Mouse (Mus musculus) gastrocnemius, adult 2 months (tissue): ENCODE data around the gene Tmpo. TPM values are rescaled to one million over a fixed set of nuclear protein-coding genes. Genes with fewer than 3 reads are reported as not detected.
"Not testable (repeated sequence)": the region's sequence is repeated elsewhere in the genome, so short reads cannot be mapped to it uniquely, and the experiment has no call there.

Experiments used
- DNase-seq: peaks from one replicate; pipeline ENCODE4 v3.0.0; 2022
- H3K27ac ChIP-seq: fragments of 200-600 bp; 2 replicates; pipeline ENCODE4 v1.8.1; 2022; ENCODE audit warnings: mild to moderate bottlenecking
- H3K4me3 ChIP-seq: fragments of 200-600 bp; 2 replicates; pipeline ENCODE4 v1.8.1; 2022; ENCODE audit warnings: mild to moderate bottlenecking, moderate library complexity
- CTCF ChIP-seq: fragments of 200-600 bp; IDR thresholded peaks from 2 replicates; pipeline ENCODE4 v1.8.1; 2022; ENCODE audit warnings: antibody characterized with exemption, mild to moderate bottlenecking, moderate library complexity
- intact Hi-C: fragments of 180-260 bp; cut with DNase I; formaldehyde crosslinking; loops from one replicate; pipeline ENCODE4 v1.15.1; 2025
- total RNA-seq, 2 experiments: library from RNA; stranded (reverse); gene quantifications; 2 replicates each; pipeline ENCODE4 v1.2.3; 2021

Gene Tmpo
- total RNA-seq, 2 experiments from 2014 or later: 62.2 to 83.0 TPM

DNA sequence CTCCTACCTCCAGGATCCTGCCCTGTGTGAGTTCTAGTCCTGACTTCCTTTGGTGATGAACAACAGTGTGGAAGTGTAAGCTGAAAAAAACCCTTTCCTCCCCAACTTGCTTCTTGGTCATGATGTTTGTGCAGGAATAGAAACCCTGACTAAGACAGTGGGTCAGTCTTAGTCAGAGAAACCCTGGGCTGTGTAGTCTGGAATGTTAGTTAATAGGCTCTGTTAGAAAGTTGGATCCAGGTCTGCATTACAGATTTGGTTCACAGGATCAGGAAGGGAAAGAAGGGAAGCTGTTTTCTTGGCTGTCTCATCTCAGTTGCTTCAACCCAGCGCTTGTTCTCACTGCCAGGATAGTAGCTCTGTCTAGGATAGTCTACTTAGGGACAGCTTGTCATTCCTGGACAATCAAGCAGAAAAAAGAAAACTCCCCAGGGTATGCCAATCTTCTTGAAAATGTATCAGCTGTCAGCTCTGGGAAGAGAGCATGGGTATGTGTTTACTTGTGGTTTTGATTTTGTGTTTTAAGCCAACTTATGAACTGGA lies 18.2 kb upstream of the Tmpo start:
- intact Hi-C loops: no loop called here
- H3K27ac ChIP-seq: no peak overlapping the region
- no peak for TF ChIP-seq CTCF
- no peak overlapping the region for H3K4me3 ChIP-seq
- DNase-seq: no peak

DNA sequence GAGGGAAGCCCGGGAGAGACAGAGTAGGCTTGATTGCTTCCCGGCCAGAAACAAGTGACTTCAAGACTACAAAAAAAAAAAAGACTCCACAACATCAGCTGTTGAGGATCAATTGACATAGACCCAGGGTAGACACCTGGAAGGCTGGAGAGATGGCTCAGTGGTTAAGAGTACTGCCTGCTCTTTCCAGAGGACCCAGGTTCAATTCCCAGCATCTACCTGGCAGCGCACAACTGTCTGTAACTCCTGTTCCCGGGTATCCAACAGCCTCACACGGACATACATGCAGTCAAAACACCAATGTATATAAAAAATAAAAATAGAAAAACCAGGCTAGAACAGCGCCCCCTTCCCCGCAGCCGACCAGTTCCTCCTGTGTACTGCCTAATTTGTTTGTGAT lies 16.6 kb upstream of the Tmpo start:
- intact Hi-C loops: no loop called here
- no peak overlapping the region for H3K4me3 ChIP-seq
- no peak for TF ChIP-seq CTCF
- H3K27ac ChIP-seq: no peak overlapping the region
- DNase-seq: no peak

GRCm38 (mm10) chr10:91196778-91197177 lies 15.7 kb upstream of the Tmpo start:
- intact Hi-C loops: no loop called here
- DNase-seq: no peak
- H3K4me3 ChIP-seq: no peak overlapping the region
- H3K27ac ChIP-seq: no peak overlapping the region
- TF ChIP-seq CTCF: peak; percentile 13; the same call in 1 of the 2 replicates

- Histone ChIP-seq H3K4me3 (no peak overlapping the region), H3K27ac (no peak overlapping the region)
- intact Hi-C loops: no loop called here
- TF ChIP-seq CTCF: no peak
- no peak for DNase-seq
Measured at GRCm38 (mm10) chr10:91195680-91196079, 14.6 kb upstream of the Tmpo start.

- intact Hi-C loops: no loop called here
Measured at GRCm38 (mm10) chr10:91195091-91195490, 14.0 kb upstream of the Tmpo start.

DNA sequence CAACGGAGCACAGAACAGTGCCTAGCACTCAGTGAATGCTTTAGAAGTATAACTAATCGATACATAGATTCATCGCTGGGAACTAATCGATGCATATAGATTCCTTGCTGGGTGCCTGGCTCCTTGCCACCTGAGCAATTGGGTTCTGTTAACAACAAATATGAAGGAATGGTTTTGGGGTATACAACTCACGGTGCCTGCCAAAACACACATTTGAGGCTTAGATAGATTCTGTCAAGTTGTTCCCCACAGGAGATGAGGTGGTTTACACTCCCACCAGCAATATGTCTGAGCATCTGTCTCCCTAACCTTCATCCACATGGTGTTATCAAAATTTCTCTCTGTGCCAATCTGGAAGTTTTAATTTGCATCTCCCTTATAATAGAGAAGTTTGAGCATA lies 10.7 kb upstream of the Tmpo start:
- no peak overlapping the region for H3K4me3 ChIP-seq
- DNase-seq: no peak
- intact Hi-C loops: no loop called here
- no peak overlapping the region for H3K27ac ChIP-seq
- no peak for TF ChIP-seq CTCF

More at GRCm38 (mm10) chr10:91195091-91195490, 14.0 kb upstream of the Tmpo start:
- no peak overlapping the region for H3K27ac ChIP-seq
- no peak for DNase-seq
- TF ChIP-seq CTCF: no peak
- no peak overlapping the region for H3K4me3 ChIP-seq

GRCm38 (mm10) chr10:91189476-91189875 lies 8.4 kb upstream of the Tmpo start:
- TF ChIP-seq CTCF: no peak
- intact Hi-C loops: no loop called here

DNA sequence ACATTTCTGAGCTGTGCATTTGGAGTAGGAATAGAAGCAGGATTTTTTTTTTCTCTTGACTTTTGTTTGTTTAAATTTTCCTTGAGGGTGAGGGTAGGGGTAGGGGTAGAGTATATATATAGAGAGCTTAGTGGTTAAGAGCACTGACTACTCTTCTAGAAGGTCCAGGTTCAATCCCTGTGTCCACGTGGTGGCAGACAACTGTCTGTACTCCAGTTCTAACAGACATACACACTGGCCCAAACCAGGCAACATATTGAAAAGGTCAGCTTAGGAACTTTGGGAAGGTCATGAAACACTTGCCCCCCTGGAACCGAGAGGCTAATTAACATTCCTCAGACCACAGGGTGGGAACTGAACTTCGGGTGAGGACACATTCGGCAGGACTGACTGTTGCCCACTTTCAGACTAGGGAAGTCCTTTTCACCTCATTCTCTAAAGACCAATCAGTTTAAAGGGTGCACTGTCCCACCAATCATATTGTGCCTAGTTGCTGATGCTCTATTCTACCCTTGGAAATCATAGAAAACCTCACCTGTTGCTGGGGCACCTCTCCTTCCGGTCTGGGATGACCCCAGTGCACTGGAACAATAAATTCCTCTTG lies 7.7 kb upstream of the Tmpo start:
- H3K27ac ChIP-seq: no peak overlapping the region
- no peak for TF ChIP-seq CTCF
- no peak overlapping the region for H3K4me3 ChIP-seq
- intact Hi-C loops: loop anchor here (1.0 kb wide), 1 partner anchor 18 kb away; no protein-coding TSS in a partner anchor
- no peak for DNase-seq

More at GRCm38 (mm10) chr10:91189476-91189875, 8.4 kb upstream of the Tmpo start:
- DNase-seq: no peak
- H3K27ac ChIP-seq: no peak overlapping the region
- no peak overlapping the region for H3K4me3 ChIP-seq

- Histone ChIP-seq H3K27ac (peak overlapping the region; percentile 92), H3K4me3 (peak overlapping the region; percentile 71)
- DNase-seq: peak; percentile 74
- intact Hi-C loops: loop anchor here (1.0 kb wide), 1 partner anchor 18 kb away; no protein-coding TSS in a partner anchor
- TF ChIP-seq CTCF: peak; percentile 83
Measured at GRCm38 (mm10) chr10:91187872-91188271, 6.8 kb upstream of the Tmpo start.

GRCm38 (mm10) chr10:91187349-91187748 lies 6.2 kb upstream of the Tmpo start:
- no peak for TF ChIP-seq CTCF
- DNase-seq: no peak
- intact Hi-C loops: no loop called here
- peak overlapping the region; percentile 92 for H3K27ac ChIP-seq
- H3K4me3 ChIP-seq: peak overlapping the region; percentile 71

GRCm38 (mm10) chr10:91185721-91186120 lies 4.6 kb upstream of the Tmpo start:
- intact Hi-C loops: no loop called here

DNA sequence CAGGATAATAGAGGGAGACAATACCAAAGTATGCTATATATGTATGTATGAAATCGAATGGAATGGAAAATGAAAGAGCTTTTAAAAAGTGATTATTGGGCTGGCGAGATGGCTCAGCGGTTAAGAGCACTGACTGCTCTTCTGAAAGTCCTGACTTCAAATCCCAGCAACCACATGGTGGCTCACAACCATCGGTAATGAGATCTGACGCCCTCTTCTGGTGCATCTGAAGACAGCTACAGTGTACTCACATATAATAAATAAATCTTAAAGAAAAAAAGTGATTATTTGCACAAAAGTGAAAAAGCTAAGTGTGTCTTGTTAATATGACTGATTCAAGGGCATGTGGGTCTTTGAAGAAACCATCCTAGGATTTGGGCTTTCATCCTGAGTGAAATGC lies 3.8 kb upstream of the Tmpo start:
- H3K4me3 ChIP-seq, DNase-seq, intact Hi-C loops: not testable (repeated sequence)
- peak; percentile 32 for TF ChIP-seq CTCF
- H3K27ac ChIP-seq: peak overlapping the region; percentile 52

More at GRCm38 (mm10) chr10:91185721-91186120, 4.6 kb upstream of the Tmpo start:
- peak overlapping the region; percentile 52; the same call in 1 of the 2 replicates for H3K27ac ChIP-seq
- TF ChIP-seq CTCF: no peak
- no peak for DNase-seq
- H3K4me3 ChIP-seq: no peak overlapping the region

- H3K4me3 ChIP-seq: peak overlapping the region; percentile 80
- peak; percentile 77 for DNase-seq
- peak overlapping the region; percentile 99 for H3K27ac ChIP-seq
- intact Hi-C loops: no loop called here
- TF ChIP-seq CTCF: no peak
Measured at GRCm38 (mm10) chr10:91183316-91183715, 2.2 kb upstream of the Tmpo start.
